Mouse (Mus musculus) midbrain, postnatal 0 days (tissue): Measurements from ENCODE around the gene Adam23. TPM values are rescaled to one million over a fixed set of nuclear protein-coding genes. Genes with fewer than 3 reads are reported as not detected.

Experiments
- ATAC-seq: fragments of 200-750 bp; cut with Nextera tagmentation; 2 replicates; pipeline ENCODE4 v1.8.0; 2017; ENCODE audit warnings: moderate number of reproducible peaks, mild to moderate bottlenecking, moderate TSS enrichment, moderate library complexity; ENCODE audit not compliant: low FRiP score
- DNase-seq: peaks from one replicate; pipeline ENCODE4 v3.0.0-alpha.2; 2015; ENCODE audit warnings: low spot score
- H3K27ac ChIP-seq: fragments of 300-500 bp; sonication (generic); 2 replicates; pipeline ENCODE4 v1.5.1; 2014; ENCODE audit warnings: low read depth, mild to moderate bottlenecking, low read length, mixed read lengths
- H3K27me3 ChIP-seq: fragments of 300-500 bp; sonication (generic); 2 replicates; pipeline ENCODE4 v1.6.1; 2014; ENCODE audit warnings: low read length, control low read depth, mixed read lengths; ENCODE audit not compliant: insufficient read depth
- H3K36me3 ChIP-seq: fragments of 300-500 bp; sonication (generic); 2 replicates; pipeline ENCODE4 v1.6.1; 2014; ENCODE audit warnings: low read length, control low read depth, mixed read lengths; ENCODE audit not compliant: insufficient read depth
- H3K4me1 ChIP-seq: fragments of 300-500 bp; sonication (generic); 2 replicates; pipeline ENCODE4 v1.6.1; 2014; ENCODE audit warnings: mild to moderate bottlenecking, control low read depth, antibody characterized with exemption, low read length, mixed read lengths; ENCODE audit not compliant: insufficient read depth
- H3K4me2 ChIP-seq: fragments of 300-500 bp; sonication (generic); 2 replicates; pipeline ENCODE4 v1.6.1; 2014; ENCODE audit warnings: low read depth, mild to moderate bottlenecking, low read length, mixed read lengths; ENCODE audit not compliant: poor library complexity, severe bottlenecking
- H3K4me3 ChIP-seq: fragments of 300-500 bp; sonication (generic); 2 replicates; pipeline ENCODE4 v1.5.1; 2014; ENCODE audit warnings: low read depth, mild to moderate bottlenecking, low read length, moderate library complexity
- H3K9ac ChIP-seq: fragments of 300-500 bp; sonication (generic); replicated peaks from 2 replicates; pipeline ENCODE4 v1.6.1; 2014; ENCODE audit warnings: mild to moderate bottlenecking, low read length, moderate library complexity, mixed read lengths; ENCODE audit not compliant: poor library complexity, severe bottlenecking
- H3K9me3 ChIP-seq: fragments of 300-500 bp; sonication (generic); 2 replicates; pipeline ENCODE4 v1.6.1; 2016; ENCODE audit warnings: low read length, control low read depth
- CTCF ChIP-seq: IDR thresholded peaks from 2 replicates; pipeline ENCODE4 v1.5.1; 2016; ENCODE audit warnings: antibody characterized with exemption, mild to moderate bottlenecking
- WGBS: fragments of 180-500 bp; shearing (Covaris S2); extraction: QIAGEN DNeasy Blood & Tissue Kit; methylation state at CpG from one replicate; pipeline ENCODE4 v1.1.7; 2014; 5-methylcytosine and 5-hydroxymethylcytosine counted together
- polyA plus RNA-seq: library from polyadenylated mRNA; unstranded; fragments of >200 nt; fragmentation: Nextera tagmentation; extraction: Ambion mirVana; gene quantifications from 2 replicates; pipeline ENCODE4 v1.2.1, GENCODE M21; 2015
- total RNA-seq: library from RNA; depleted of rRNA; stranded (reverse); fragments of >200 nt; gene quantifications from 2 replicates; pipeline ENCODE4 v1.2.3, GENCODE M21; 2014

The Adam23 gene
- total and polyA plus RNA-seq, 2 experiments from 2014 or later, result 19.5 to 65.3 TPM

- DNase-seq (no peak), ATAC-seq (peak; percentile 55)
- H3K27me3 ChIP-seq, result no peaks in the 10 kb centered on the region
- H3K4me3 ChIP-seq, result peak overlapping the region; percentile 89
- 45% methylated on average over 10 of the region's 10 CpGs for WGBS
- no peaks in the 10 kb centered on the region for H3K36me3 ChIP-seq
- peak overlapping the region; percentile 90 for H3K4me2 ChIP-seq
- no peak for TF ChIP-seq CTCF
- peak overlapping the region; percentile 76; the same call in 1 of the 2 replicates for H3K27ac ChIP-seq
- no peaks in the 10 kb centered on the region for H3K9me3 ChIP-seq
- H3K4me1 ChIP-seq, result no peaks in the 10 kb centered on the region
- 0 out of 2 replicates have a peak overlapping the region, but pooled peaks have one; percentile 89 for H3K9ac ChIP-seq
These were observed 512 bp upstream of the Adam23 start for GRCm38 (mm10) chr1:63445149-63445609.

- H3K9ac ChIP-seq, result peak overlapping the region; percentile 89
- under 1% methylated on average over 43 of the region's 68 CpGs for WGBS
- DNase-seq, result peak; percentile 33
- peak overlapping the region; percentile 76 for H3K27ac ChIP-seq
- TF ChIP-seq CTCF, result no peak; the same call in 1 of the 2 replicates
- H3K9me3 ChIP-seq, result no peaks in the 10 kb centered on the region
- peak; percentile 66 for ATAC-seq
- no peaks in the 10 kb centered on the region for H3K27me3 ChIP-seq
- H3K4me2 ChIP-seq, result peak overlapping the region; percentile 90
- H3K4me3 ChIP-seq, result peak overlapping the region; percentile 89
- no peaks in the 10 kb centered on the region for H3K4me1 ChIP-seq
- H3K36me3 ChIP-seq, result no peaks in the 10 kb centered on the region
These were observed 485 bp downstream of the Adam23 start for GRCm38 (mm10) chr1:63446047-63446704.

GRCm38 (mm10) chr1:63446721-63447120 lies 1.0 kb downstream of the Adam23 start:
- 61% methylated on average over 2 of the region's 2 CpGs for WGBS
- ATAC-seq, result no peak
- Histone ChIP-seq H3K27me3 (no peaks in the 10 kb centered on the region), H3K27ac (no peak overlapping the region), H3K4me3 (peak overlapping the region; percentile 89), H3K9me3 (no peaks in the 10 kb centered on the region), H3K36me3 (peaks cover 1% of the 10 kb centered on the region; the same call in 1 of the 2 replicates), H3K4me2 (peak overlapping the region; percentile 90), H3K9ac (peak overlapping the region; percentile 89), H3K4me1 (no peaks in the 10 kb centered on the region)
- DNase-seq, result no peak
- no peak for TF ChIP-seq CTCF

GRCm38 (mm10) chr1:63450091-63450490 lies 4.4 kb downstream of the Adam23 start:
- no peak overlapping the region for H3K4me2 ChIP-seq
- 80% methylated on average over 4 of the region's 4 CpGs for WGBS
- ATAC-seq, result no peak

GRCm38 (mm10) chr1:63453332-63453887 lies 7.7 kb downstream of the Adam23 start:
- H3K36me3 ChIP-seq, result peaks cover 4% of the 10 kb centered on the region; the same call in 1 of the 2 replicates
- no peaks in the 10 kb centered on the region for H3K9me3 ChIP-seq
- no peak for TF ChIP-seq CTCF
- H3K4me2 ChIP-seq, result no peak overlapping the region
- H3K27ac ChIP-seq, result no peak overlapping the region
- H3K9ac ChIP-seq, result no peak overlapping the region
- ATAC-seq, result no peak
- 96% methylated on average over 5 of the region's 5 CpGs for WGBS
- DNase-seq, result no peak
- H3K27me3 ChIP-seq, result no peaks in the 10 kb centered on the region
- H3K4me1 ChIP-seq, result no peaks in the 10 kb centered on the region
- no peak overlapping the region for H3K4me3 ChIP-seq

More at GRCm38 (mm10) chr1:63450091-63450490, 4.4 kb downstream of the Adam23 start:
- H3K4me3 ChIP-seq, result no peak overlapping the region
- H3K27ac ChIP-seq, result no peak overlapping the region
- DNase-seq, result no peak
- H3K4me1 ChIP-seq, result no peaks in the 10 kb centered on the region
- TF ChIP-seq CTCF, result no peak
- H3K36me3 ChIP-seq, result peaks cover 4% of the 10 kb centered on the region; the same call in 1 of the 2 replicates
- H3K9ac ChIP-seq, result no peak overlapping the region
- no peaks in the 10 kb centered on the region for H3K9me3 ChIP-seq
- H3K27me3 ChIP-seq, result no peaks in the 10 kb centered on the region
